Mouse (Mus musculus) left cerebral cortex, adult 2 months (tissue): Measurements from ENCODE around the gene Erbb3. TPM values are rescaled to one million over a fixed set of nuclear protein-coding genes. Genes with fewer than 3 reads are reported as not detected.
"Not testable (repeated sequence)": the region's sequence is repeated elsewhere in the genome, so short reads cannot be mapped to it uniquely, and the experiment has no call there.

Experiments used
- DNase-seq, 2 experiments: peaks; one replicate each; pipeline ENCODE4 v3.0.0; 2021 to 2022; ENCODE audit warnings: low spot score in 2 of 2, mixed read lengths in 1 of 2; ENCODE audit errors: extremely low spot score in 1 of 2
- H3K27ac ChIP-seq: fragments of 200-600 bp; 2 replicates; pipeline ENCODE4 v1.8.1; 2022
- H3K4me3 ChIP-seq: fragments of 200-600 bp; 2 replicates; pipeline ENCODE4 v1.8.1; 2022
- CTCF ChIP-seq: fragments of 200-600 bp; IDR thresholded peaks from 2 replicates; pipeline ENCODE4 v1.8.1; 2022; ENCODE audit warnings: antibody characterized with exemption, mild to moderate bottlenecking, moderate library complexity
- intact Hi-C: fragments of 180-260 bp; cut with DNase I; formaldehyde crosslinking; loops from one replicate; pipeline ENCODE4 v1.15.1; 2025
- total RNA-seq, 2 experiments: library from RNA; stranded (reverse); gene quantifications; 2 replicates each; pipeline ENCODE4 v1.2.3; 2021

Erbb3 gene
- total RNA-seq, 2 experiments from 2014 or later, result 5.0 to 5.4 TPM

GRCm38 (mm10) chr10:128622702-128623101 is 33.2 kb upstream of the Erbb3 start:
- Histone ChIP-seq H3K4me3 (no peak overlapping the region), H3K27ac (no peak overlapping the region)
- intact Hi-C loops, result no loop called here
- no peak for TF ChIP-seq CTCF
- DNase-seq, result no peak

DNA sequence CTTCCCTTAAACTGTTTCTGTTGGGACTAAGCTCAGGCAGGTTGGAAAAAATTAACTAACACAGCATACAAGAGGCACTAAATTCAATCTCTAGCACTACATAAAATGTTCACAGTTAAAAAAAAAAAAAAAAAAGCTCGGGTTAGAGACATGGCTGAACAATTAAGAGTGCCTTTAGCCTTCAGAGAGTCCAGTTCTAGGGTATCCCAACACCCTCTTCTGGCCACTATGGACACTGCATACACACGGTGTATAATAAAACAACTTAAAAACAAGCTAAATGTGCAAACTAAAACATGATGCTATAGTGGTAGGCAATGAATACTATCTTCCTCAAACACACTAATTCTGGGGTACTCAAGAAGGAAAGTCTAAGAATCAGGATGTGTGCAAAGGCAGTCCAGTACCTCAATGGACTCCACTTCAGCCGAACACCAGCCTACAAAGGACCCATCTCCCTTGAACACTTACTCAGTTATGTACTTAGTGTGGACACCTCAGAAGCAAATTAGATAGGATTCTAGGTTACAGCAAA is 32.6 kb upstream of the Erbb3 start:
- Histone ChIP-seq H3K4me3 (no peak overlapping the region), H3K27ac (no peak overlapping the region)
- DNase-seq, result no peak
- intact Hi-C loops, result no loop called here
- TF ChIP-seq CTCF, result peak; percentile 3; the same call in 1 of the 2 replicates

GRCm38 (mm10) chr10:128620241-128620640 is 30.8 kb upstream of the Erbb3 start:
- intact Hi-C loops, result no loop called here
- TF ChIP-seq CTCF, result no peak
- no peak overlapping the region for H3K4me3 ChIP-seq
- DNase-seq, result no peak
- H3K27ac ChIP-seq, result no peak overlapping the region

DNA sequence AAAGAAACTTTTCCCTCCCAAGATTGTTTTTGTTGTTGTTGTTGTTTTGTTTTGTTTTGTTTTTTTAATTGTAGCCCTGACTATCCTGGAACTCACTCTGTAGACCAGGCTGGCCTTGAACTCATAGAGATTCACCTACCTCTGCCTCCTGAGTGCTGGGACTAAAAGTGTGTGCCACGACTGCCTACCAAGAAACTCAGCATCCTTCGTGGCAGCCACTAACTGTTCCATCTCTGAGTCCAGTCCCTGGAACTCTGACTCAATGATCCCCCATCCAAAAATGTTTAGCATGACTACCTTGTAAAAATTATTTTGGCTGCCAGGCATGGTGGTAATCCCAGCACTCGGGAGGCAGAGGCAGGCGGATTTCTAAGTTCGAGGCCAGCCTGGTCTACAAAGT is 29.7 kb upstream of the Erbb3 start:
- H3K4me3 ChIP-seq, H3K27ac ChIP-seq, intact Hi-C loops, DNase-seq: not testable (repeated sequence)

DNA sequence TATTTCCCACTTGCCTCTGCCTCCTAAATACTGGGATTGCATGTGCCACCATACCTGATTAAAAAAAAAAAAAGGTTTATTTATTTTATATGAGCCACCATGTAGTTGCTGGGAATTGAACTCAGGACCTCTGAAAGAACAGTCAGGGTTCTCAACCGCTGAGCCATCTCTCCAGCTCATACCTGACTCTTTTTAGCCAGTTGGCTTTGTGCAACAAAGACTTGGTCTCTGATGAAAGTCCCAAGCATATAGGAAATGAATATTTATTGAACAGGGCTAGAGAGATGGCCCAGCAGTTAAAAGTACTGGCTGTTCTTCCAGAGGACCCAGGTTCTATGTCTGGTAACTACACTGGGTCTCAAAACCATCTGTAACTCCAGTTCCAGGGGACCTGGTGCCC is 29.1 kb upstream of the Erbb3 start:
- intact Hi-C loops, result no loop called here
- TF ChIP-seq CTCF, result no peak
- no peak for DNase-seq
- H3K4me3 ChIP-seq, result no peak overlapping the region
- H3K27ac ChIP-seq, result no peak overlapping the region

- H3K4me3 ChIP-seq, H3K27ac ChIP-seq, intact Hi-C loops, DNase-seq: not testable (repeated sequence)
These were observed 26.5 kb upstream of the Erbb3 start for GRCm38 (mm10) chr10:128615798-128616448.

GRCm38 (mm10) chr10:128614934-128615333 is 25.5 kb upstream of the Erbb3 start:
- TF ChIP-seq CTCF, result no peak; the same call in none of the 2 replicates
- Histone ChIP-seq H3K4me3 (no peak overlapping the region), H3K27ac (no peak overlapping the region)
- intact Hi-C loops, result loop anchor here (5.0 kb wide), 1 partner anchor 48 kb away; the partner anchor contains the start of gene Pa2g4
- no peak for DNase-seq

DNA sequence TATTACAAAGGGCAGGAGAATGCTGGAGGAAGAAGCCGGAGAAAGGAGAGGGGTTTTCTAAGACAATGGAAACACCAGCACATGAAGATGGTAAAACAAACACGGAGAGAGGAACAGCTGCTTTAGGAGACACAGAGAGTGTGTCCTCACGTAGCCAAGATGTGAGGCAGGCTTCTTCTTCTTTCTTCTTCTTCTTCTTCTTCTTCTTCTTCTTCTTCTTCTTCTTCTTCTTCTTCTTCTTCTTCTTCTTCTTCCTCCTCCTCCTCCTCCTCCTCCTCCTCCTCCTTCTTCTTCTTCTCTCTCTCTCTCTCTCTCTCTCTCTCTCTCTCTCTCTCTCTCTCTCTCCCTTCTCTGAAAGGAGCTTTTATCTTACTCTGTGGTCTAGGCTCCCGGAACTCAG is 24.4 kb upstream of the Erbb3 start:
- intact Hi-C loops, result loop anchor here (5.0 kb wide), 1 partner anchor 47 kb away; the partner anchor contains the start of gene Pa2g4
- H3K4me3 ChIP-seq, DNase-seq, H3K27ac ChIP-seq: not testable (repeated sequence)

DNA sequence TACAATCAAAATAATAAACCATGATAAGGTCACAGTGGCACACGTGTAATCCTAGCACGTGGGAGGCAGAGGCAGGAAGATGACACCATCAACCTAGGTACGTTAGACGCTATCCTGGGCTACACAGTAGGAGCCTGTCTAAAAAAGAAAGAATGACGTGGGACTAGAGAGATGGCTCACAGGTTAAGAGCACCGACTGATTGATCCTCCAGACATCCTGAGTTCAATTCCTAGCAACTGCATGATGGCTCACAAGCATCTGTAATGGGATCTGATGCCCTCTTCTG is 23.6 kb upstream of the Erbb3 start:
- H3K27ac ChIP-seq, result no peak overlapping the region
- intact Hi-C loops, result loop anchor here (5.0 kb wide), 1 partner anchor 46 kb away; the partner anchor contains the start of gene Pa2g4
- TF ChIP-seq CTCF, result no peak
- DNase-seq, result no peak
- no peak overlapping the region for H3K4me3 ChIP-seq

- Histone ChIP-seq H3K27ac (no peak overlapping the region), H3K4me3 (no peak overlapping the region)
- intact Hi-C loops, result loop anchor here (5.0 kb wide), 1 partner anchor 45 kb away; the partner anchor contains the start of gene Pa2g4
- peak; percentile 70 to 79 for DNase-seq
- TF ChIP-seq CTCF, result peak; percentile 93
These were observed 23.1 kb upstream of the Erbb3 start for GRCm38 (mm10) chr10:128612433-128613153.

- DNase-seq, result no peak
- no peak for TF ChIP-seq CTCF
- Histone ChIP-seq H3K27ac (no peak overlapping the region), H3K4me3 (no peak overlapping the region)
- intact Hi-C loops, result no loop called here
These were observed 17.0 kb upstream of the Erbb3 start for GRCm38 (mm10) chr10:128606483-128606882.

DNA sequence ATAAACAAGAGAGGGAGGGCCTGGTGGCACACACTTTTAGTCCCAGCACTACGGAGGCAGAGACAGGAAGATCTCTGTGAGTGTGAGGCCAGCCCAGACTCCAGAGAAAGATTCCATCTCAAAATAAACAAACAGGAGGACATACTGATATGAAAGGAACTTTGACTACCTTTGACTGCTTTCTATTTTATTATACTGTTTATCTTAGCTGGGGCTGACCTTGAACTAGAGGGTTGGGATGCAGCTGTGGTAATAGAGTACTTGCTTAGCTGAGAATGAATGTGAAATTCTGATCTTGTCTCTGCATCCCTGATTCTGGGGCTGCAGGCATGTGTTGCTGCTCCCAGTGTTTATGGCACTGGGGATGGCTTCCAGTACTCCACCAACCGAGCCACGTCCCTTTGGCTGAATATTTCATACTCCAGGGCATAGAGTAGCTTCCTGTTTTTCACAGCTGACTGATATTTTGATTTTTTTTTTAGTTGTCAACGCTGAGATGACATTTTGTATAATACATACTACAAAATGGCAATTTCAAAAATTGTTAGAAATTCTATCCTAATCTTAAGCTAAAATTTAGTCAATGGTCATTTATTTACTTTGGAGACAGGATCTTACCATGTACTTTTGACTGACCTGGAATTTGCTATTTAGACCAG is 13.1 kb upstream of the Erbb3 start:
- Histone ChIP-seq H3K27ac (no peak overlapping the region), H3K4me3 (no peak overlapping the region)
- intact Hi-C loops, result no loop called here
- no peak for DNase-seq
- TF ChIP-seq CTCF, result no peak
